Comparison of ENCODE assay signal across 17 mouse cellular contexts in the genomic region with DNA sequence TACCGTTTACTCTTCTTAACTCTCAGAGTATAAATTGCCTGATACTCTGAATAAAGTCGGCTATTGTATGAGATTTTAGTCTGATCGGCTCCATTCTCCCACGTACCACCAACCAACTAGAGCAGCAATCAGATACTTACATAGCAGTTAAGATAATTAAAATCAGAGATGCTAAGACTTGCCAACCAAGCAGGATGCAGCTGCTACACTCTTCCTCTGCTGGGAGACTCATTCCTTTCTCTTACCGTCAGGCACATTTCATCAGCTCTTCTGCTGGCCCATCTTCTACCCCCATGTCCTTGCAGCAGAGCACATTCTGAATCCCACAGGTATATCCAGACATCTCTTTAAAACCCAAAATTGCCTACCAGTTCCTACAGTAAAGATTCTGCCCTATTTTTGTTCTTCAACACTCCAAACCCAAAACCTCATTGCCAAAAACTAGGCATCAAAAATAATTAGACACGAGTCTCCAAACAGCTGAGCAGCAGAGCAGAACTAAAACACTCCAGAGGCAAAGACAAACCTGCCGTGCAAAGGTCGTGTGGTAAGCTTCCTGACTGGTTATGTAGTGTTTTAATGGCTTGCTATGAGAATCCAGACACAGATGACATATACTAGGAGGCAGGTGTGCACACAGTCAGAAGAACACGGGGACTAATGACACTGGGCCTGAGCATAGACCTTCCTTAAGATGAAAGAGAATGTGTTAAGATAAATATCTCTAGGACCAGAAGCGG. TPM values are rescaled to one million over a fixed set of nuclear protein-coding genes. Genes with fewer than 3 reads are reported as not detected.
A peak's percentile ranks its signal among the peaks of the same experiment; 100 is the strongest.
DNase-seq lines count a peak whose midpoint lies in the region; ATAC-seq and TF ChIP-seq lines count a peak whose summit lies in the region.
"Had no signal": no experiment of that assay in that cellular context is flagged by ENCODE, and none has a peak within 500 bp of the region (broad histone marks: within the 10 kb centered on the region; RNA-seq: fewer than 3 reads in every experiment).

No protein-coding gene starts in this region.

- no peaks in the 10 kb centered on the region for H3K27me3 ChIP-seq in heart, embryonic 13.5 days (replicated peaks)
- no peaks in the 10 kb centered on the region for H3K27me3 ChIP-seq in kidney, embryonic 15.5 days
- no peaks in the 10 kb centered on the region for H3K27me3 ChIP-seq in limb, embryonic 15.5 days
- H3K27me3 ChIP-seq: stomach, embryonic 15.5 days had no signal

- TF ChIP-seq CTCF in embryonic fibroblast, embryonic 13.5 days (IDR thresholded peaks at IDR 0.05; ENCODE audit: borderline replicate concordance, insufficient read depth, low read length), result no peak

- peak overlapping the region; percentile 24; the same call in 1 of the 2 replicates for H3K27ac ChIP-seq in heart, embryonic 13.5 days (replicated peaks)
- H3K27ac ChIP-seq in embryonic fibroblast, embryonic 13.5 days (ENCODE audit: insufficient read depth, low read length), result peak overlapping the region; percentile 66
- peak overlapping the region; percentile 11 for H3K27ac ChIP-seq in kidney, embryonic 15.5 days
- H3K27ac ChIP-seq in limb, embryonic 15.5 days, result peak overlapping the region; percentile 38; the same call in 1 of the 2 replicates
- H3K27ac ChIP-seq: hindbrain, embryonic 10.5 days; liver, embryonic 14.5 days; stomach, embryonic 15.5 days had no signal

- no peak for DNase-seq in heart, adult 8-10 months (ENCODE audit: low spot score)
- DNase-seq in cerebellum, postnatal 4 days (ENCODE audit: low spot score in 2 of 2), result no peak
- DNase-seq in left cerebral cortex, postnatal 36 days (ENCODE audit: low spot score in 2 of 2), result no peak
- no peak for DNase-seq in urinary bladder, adult 18-20 months (ENCODE audit: low spot score in 2 of 2)
- DNase-seq: adrenal gland, adult 8-10 months; cerebellum, postnatal 25 days; gastrocnemius, postnatal 14 days; lung, postnatal 14 days; thymus, postnatal 25 days had no signal

- H3K4me1 ChIP-seq in heart, embryonic 13.5 days, result 0 out of 2 replicates have a peak, but pooled peaks cover 2% of the 10 kb centered on the region
- H3K4me1 ChIP-seq in embryonic fibroblast, embryonic 13.5 days (ENCODE audit: control insufficient read depth, insufficient read depth, low read length), result no peaks in the 10 kb centered on the region
- peaks cover 14% of the 10 kb centered on the region; the same call in 1 of the 2 replicates for H3K4me1 ChIP-seq in kidney, embryonic 15.5 days
- H3K4me1 ChIP-seq in limb, embryonic 15.5 days, result no peaks in the 10 kb centered on the region
- H3K4me1 ChIP-seq: stomach, embryonic 15.5 days had no signal

- ATAC-seq in heart, embryonic 13.5 days (ENCODE audit: extremely low read depth, insufficient number of reproducible peaks, low FRiP score, low TSS enrichment), result no peak
- ATAC-seq in kidney, embryonic 15.5 days (replicated peaks; ENCODE audit: low FRiP score), result 0 out of 2 replicates have a peak, but pooled peaks have one; percentile 56
- ATAC-seq in limb, embryonic 15.5 days (ENCODE audit: insufficient number of reproducible peaks, low FRiP score, low TSS enrichment, low read depth), result no peak

- intact Hi-C loops in left cerebral cortex, postnatal 36 days (cut with DNase I), result no loop called here

- no peak for TF ChIP-seq POLR2A in embryonic fibroblast, embryonic 13.5 days (IDR thresholded peaks at IDR 0.05; ENCODE audit: low read depth, low read length)

- 64% methylated on average over 10 of the region's 10 CpGs for WGBS in heart, embryonic 13.5 days
- WGBS in kidney, embryonic 15.5 days, result 57% methylated on average over 10 of the region's 10 CpGs
- 43% methylated on average over 10 of the region's 10 CpGs for WGBS in limb, embryonic 15.5 days

- no peak overlapping the region for H3K9ac ChIP-seq in heart, embryonic 13.5 days
- no peak overlapping the region for H3K9ac ChIP-seq in kidney, embryonic 15.5 days
- no peak overlapping the region for H3K9ac ChIP-seq in limb, embryonic 15.5 days
- H3K9ac ChIP-seq: liver, embryonic 14.5 days; stomach, embryonic 15.5 days had no signal

- H3K4me3 ChIP-seq in heart, embryonic 13.5 days, result no peak overlapping the region
- H3K4me3 ChIP-seq in embryonic fibroblast, embryonic 13.5 days (ENCODE audit: insufficient read depth, low read length), result no peak overlapping the region
- H3K4me3 ChIP-seq in kidney, embryonic 15.5 days (replicated peaks), result no peak overlapping the region
- no peak overlapping the region for H3K4me3 ChIP-seq in limb, embryonic 15.5 days
- H3K4me3 ChIP-seq: hindbrain, embryonic 10.5 days; myocyte; stomach, embryonic 15.5 days had no signal

- no peaks in the 10 kb centered on the region; the same call in 1 of the 2 replicates for H3K9me3 ChIP-seq in heart, embryonic 13.5 days
- H3K9me3 ChIP-seq in kidney, embryonic 15.5 days (replicated peaks), result no peaks in the 10 kb centered on the region
- no peaks in the 10 kb centered on the region for H3K9me3 ChIP-seq in limb, embryonic 15.5 days
- H3K9me3 ChIP-seq: hindbrain, embryonic 10.5 days; stomach, embryonic 15.5 days had no signal

- no peak overlapping the region for H3K4me2 ChIP-seq in heart, embryonic 13.5 days
- H3K4me2 ChIP-seq in kidney, embryonic 15.5 days, result no peak overlapping the region
- no peak overlapping the region for H3K4me2 ChIP-seq in limb, embryonic 15.5 days
- H3K4me2 ChIP-seq: stomach, embryonic 15.5 days had no signal

- no peaks in the 10 kb centered on the region for H3K36me3 ChIP-seq in heart, embryonic 13.5 days
- no peaks in the 10 kb centered on the region for H3K36me3 ChIP-seq in kidney, embryonic 15.5 days
- no peaks in the 10 kb centered on the region for H3K36me3 ChIP-seq in limb, embryonic 15.5 days
- H3K36me3 ChIP-seq: hindbrain, embryonic 10.5 days; stomach, embryonic 15.5 days had no signal

RNA-seq across cellular contexts. Expression of a gene that starts 59.5 kb away (rescaled TPM):
- 190 and 200 TPM in 2 replicates for polyA plus RNA-seq in heart, embryonic 13.5 days (2015; fragmentation: Nextera tagmentation; extraction: Ambion mirVana)
- 10 to 100 TPM in 2 of 4 experiments, 1 to 10 TPM in 2; 8.7 to 14.6 (median 11.5) TPM for total RNA-seq in heart, adult 8-10 months (2022)
- 1,715 and 3,345 TPM in 2 replicates for polyA plus RNA-seq in embryonic fibroblast, embryonic 13.5 days (2011; ENCODE audit: insufficient read length, low read depth, missing spikeins)
- polyA plus RNA-seq in kidney, embryonic 15.5 days (2015; fragmentation: Nextera tagmentation; extraction: Ambion mirVana), result 117 and 153 TPM in 2 replicates
- 726 and 840 TPM in 2 replicates for polyA plus RNA-seq in limb, embryonic 15.5 days (2015; fragmentation: Nextera tagmentation; extraction: Ambion mirVana)
- 1 to 10 TPM; 2.6 to 3.3 TPM for total RNA-seq in left cerebral cortex, postnatal 36 days (2021)

Comparison
In these comparisons a context has a peak if more than half of its experiments do, and no peak if none do; other contexts are left out.
1. H3K27ac ChIP-seq: peak in every context shown above with its lines; median percentile 66 in embryonic fibroblast, embryonic 13.5 days; 38 in limb, embryonic 15.5 days; 24 in heart, embryonic 13.5 days; 11 in kidney, embryonic 15.5 days.